Mouse (Mus musculus) embryo, embryonic 10 days (tissue): ENCODE measurements around the gene Zswim9.

ENCODE experiments used
- DNase-seq: peaks from one replicate; pipeline ENCODE4 v3.0.0-alpha.2; 2015; ENCODE audit warnings: low spot score

Gene Zswim9

GRCm38 (mm10) chr7:13268749-13269260, 9.7 kb downstream of the Zswim9 start:
- DNase-seq = no peak

GRCm38 (mm10) chr7:13264396-13264795, 14.1 kb downstream of the Zswim9 start:
- DNase-seq = no peak

- DNase-seq = no peak
Measured at GRCm38 (mm10) chr7:13263851-13264250, 14.7 kb downstream of the Zswim9 start.

- peak; percentile 19 for DNase-seq
Measured at GRCm38 (mm10) chr7:13260746-13261700, 17.5 kb downstream of the Zswim9 start.

- DNase-seq = no peak
Measured at GRCm38 (mm10) chr7:13212720-13213119, 65.8 kb downstream of the Zswim9 start, which contains the start of gene Vmn1r89. Gene Vmn1r89, plus strand, starts transcription at chr7:13213020.
